8 mouse cellular contexts compared by ENCODE assay signal in genomic region chr3:126609795-126610451, GRCm38 (mm10). TPM values are rescaled to one million over a fixed set of nuclear protein-coding genes. Genes with fewer than 3 reads are reported as not detected.
DNase-seq lines count a peak whose midpoint lies in the region; ATAC-seq and TF ChIP-seq lines count a peak whose summit lies in the region.

No protein-coding gene starts in this region.

- TF ChIP-seq POLR2A in kidney, adult 2 months (IDR thresholded peaks at IDR 0.05; ENCODE audit: low read depth, low read length), result no peak

- 65% methylated on average over 14 of the region's 14 CpGs for WGBS in kidney, adult 2 months
- 58% methylated on average over 14 of the region's 14 CpGs for WGBS in forebrain, embryonic 13.5 days

- TF ChIP-seq CTCF in kidney, adult 2 months (conservative IDR thresholded peaks at IDR 0.05; ENCODE audit: insufficient read depth, insufficient read length, low read depth, low read length), result no peak

- no peaks in the 10 kb centered on the region for H3K9me3 ChIP-seq in forebrain, embryonic 13.5 days (replicated peaks)

- H3K27ac ChIP-seq in kidney, adult 2 months (ENCODE audit: insufficient read depth, low read depth, low read length), result peak overlapping the region; percentile 36; the same call in 1 of the 2 replicates
- H3K27ac ChIP-seq in forebrain, embryonic 13.5 days, result no peak overlapping the region

- H3K9ac ChIP-seq in forebrain, embryonic 13.5 days, result no peak overlapping the region

- H3K4me2 ChIP-seq in forebrain, embryonic 13.5 days, result no peak overlapping the region

- no peak overlapping the region for H3K4me3 ChIP-seq in kidney, adult 2 months (ENCODE audit: insufficient read depth, low read depth, low read length)
- H3K4me3 ChIP-seq in forebrain, embryonic 13.5 days, result no peak overlapping the region

- peak; percentile 37 for DNase-seq in kidney, adult 2 months
- no peak for DNase-seq in kidney, postnatal 36 days
- DNase-seq in CD4-positive, CD25-positive, alpha-beta regulatory T cell, adult 2 months (ENCODE audit: low read depth, low spot score), result peak; percentile 65
- DNase-seq in lung, postnatal 14 days, result peak; percentile 28
- no peak for DNase-seq in right cerebral cortex, postnatal 25 days
- no peak for DNase-seq in cerebellum, adult 18-20 months
- DNase-seq in testis, postnatal 14 days (ENCODE audit: low spot score), result no peak

- H3K4me1 ChIP-seq in kidney, adult 2 months (ENCODE audit: control insufficient read depth, insufficient read depth, low read length), result peaks cover 5% of the 10 kb centered on the region; the same call in 1 of the 2 replicates
- 0 out of 2 replicates have a peak, but pooled peaks cover 3% of the 10 kb centered on the region for H3K4me1 ChIP-seq in forebrain, embryonic 13.5 days

- no peaks in the 10 kb centered on the region for H3K36me3 ChIP-seq in kidney, adult 2 months (ENCODE audit: control insufficient read depth, insufficient read depth, low read length)
- H3K36me3 ChIP-seq in forebrain, embryonic 13.5 days (ENCODE audit: poor library complexity, severe bottlenecking), result no peaks in the 10 kb centered on the region

- ATAC-seq in forebrain, embryonic 13.5 days, result peak; percentile 71

- H3K27me3 ChIP-seq in kidney, adult 2 months (replicated peaks; ENCODE audit: control insufficient read depth, insufficient read depth, low read length), result no peaks in the 10 kb centered on the region
- H3K27me3 ChIP-seq in forebrain, embryonic 13.5 days, result no peaks in the 10 kb centered on the region

RNA-seq across cellular contexts. Expression of gene Camk2d, which starts 13.8 kb away (rescaled TPM):
- 31.2 and 37.9 TPM in 2 replicates for polyA plus RNA-seq in kidney, adult 2 months (2012; rRNA removed)
- polyA plus RNA-seq in forebrain, embryonic 13.5 days (2015; fragmentation: Nextera tagmentation; extraction: Ambion mirVana), result 17.8 and 20.6 TPM in 2 replicates

Comparison
In these comparisons a context has a peak if more than half of its experiments do, and no peak if none do; other contexts are left out.
1. DNase-seq: peak in kidney, adult 2 months (single experiment), CD4-positive, CD25-positive, alpha-beta regulatory T cell, adult 2 months (single experiment) and lung, postnatal 14 days (single experiment); none in kidney, postnatal 36 days (0 of 2), right cerebral cortex, postnatal 25 days (single experiment), cerebellum, adult 18-20 months (0 of 2) and testis, postnatal 14 days (single experiment).